Mouse (Mus musculus) adrenal gland, adult 18-20 months (tissue): ENCODE measurements around the gene Sctr. TPM values are rescaled to one million over a fixed set of nuclear protein-coding genes. Genes with fewer than 3 reads are reported as not detected.

Source experiments
- DNase-seq, 2 experiments: peaks; one replicate each; pipeline ENCODE4 v3.0.0; 2021 to 2022; ENCODE audit warnings: low spot score in 2 of 2
- total RNA-seq, 2 experiments: library from RNA; stranded (reverse); gene quantifications; 1 replicate in 1 of 2; 2 replicates in 1 of 2; pipeline ENCODE4 v1.2.3; 2021

Sctr gene
- total RNA-seq, 2 experiments from 2014 or later: 7.3 to 9.5 TPM

DNA sequence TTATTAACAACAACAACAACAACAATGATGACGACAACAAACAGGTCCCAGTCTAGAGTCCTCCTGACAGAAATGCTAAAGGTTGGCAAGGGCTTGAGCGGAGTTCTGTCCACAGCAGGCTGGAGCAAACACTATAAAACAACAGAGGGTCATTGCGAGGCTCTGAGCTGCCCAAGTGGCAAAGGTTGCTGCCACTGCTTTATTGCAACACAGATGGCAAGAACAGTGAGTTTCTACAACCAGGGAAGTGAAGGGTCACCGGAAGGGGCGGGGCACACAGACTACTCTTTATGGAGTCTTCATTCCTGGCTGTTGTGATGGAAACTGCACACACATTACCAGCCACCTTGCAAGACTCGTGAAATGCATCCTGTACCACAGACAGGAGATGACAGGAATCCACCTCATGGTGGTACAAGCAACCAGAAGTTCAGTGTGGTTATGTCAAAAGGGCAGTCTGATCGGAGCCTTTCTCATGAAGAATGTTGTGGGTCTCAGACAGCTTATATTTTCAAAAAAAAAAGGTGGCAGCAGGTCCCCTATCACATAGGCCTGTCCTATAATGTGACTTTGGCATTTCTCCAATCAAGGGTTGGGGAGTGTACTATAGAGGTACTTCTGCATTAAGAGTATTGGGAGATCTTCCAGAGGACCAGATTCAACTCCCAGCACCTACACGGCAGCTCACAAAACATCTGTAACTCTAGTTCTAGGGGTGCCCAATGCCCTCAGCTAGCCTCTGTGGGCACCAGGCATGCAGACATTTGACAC is 93.9 kb downstream of the Sctr start:
- no peak for DNase-seq

DNA sequence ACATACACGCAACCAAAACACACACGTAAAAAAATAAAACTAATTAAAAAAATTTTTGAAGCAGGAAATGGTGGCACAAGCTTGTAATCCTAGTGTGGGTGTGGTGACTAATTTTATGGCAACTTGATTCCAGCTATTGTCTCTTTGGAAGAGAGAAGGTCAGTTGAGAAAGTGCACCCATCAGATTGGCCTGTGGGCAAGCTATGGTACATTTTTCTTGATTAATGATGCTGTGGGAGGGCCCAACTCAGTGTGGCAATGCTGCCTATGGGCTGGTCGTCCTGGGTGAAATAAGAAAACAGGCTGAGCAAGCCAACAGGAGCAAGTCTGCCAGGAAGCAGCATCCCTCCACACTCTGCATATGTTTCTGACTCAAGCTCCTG is 94.5 kb downstream of the Sctr start:
- DNase-seq: no peak

DNA sequence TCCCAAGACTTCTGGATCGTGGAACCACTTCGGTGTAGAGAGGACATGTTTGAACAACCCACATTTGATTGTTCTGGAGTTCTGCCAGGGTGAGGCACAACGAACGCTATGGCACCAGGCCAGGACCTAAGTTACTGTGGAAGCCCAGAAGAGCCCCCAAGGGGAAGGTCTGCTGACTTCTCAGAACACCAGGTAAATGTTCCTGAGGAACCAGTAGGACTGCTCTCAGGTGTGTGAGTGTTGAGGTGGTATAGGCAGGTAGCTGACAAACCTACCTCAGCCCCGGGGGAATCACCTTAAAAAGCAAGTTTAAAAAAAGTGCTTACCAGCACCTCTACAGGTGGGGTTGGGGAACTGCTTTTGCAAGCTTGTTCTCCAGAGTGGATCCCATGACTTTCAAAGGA is 98.9 kb downstream of the Sctr start:
- no peak for DNase-seq

DNA sequence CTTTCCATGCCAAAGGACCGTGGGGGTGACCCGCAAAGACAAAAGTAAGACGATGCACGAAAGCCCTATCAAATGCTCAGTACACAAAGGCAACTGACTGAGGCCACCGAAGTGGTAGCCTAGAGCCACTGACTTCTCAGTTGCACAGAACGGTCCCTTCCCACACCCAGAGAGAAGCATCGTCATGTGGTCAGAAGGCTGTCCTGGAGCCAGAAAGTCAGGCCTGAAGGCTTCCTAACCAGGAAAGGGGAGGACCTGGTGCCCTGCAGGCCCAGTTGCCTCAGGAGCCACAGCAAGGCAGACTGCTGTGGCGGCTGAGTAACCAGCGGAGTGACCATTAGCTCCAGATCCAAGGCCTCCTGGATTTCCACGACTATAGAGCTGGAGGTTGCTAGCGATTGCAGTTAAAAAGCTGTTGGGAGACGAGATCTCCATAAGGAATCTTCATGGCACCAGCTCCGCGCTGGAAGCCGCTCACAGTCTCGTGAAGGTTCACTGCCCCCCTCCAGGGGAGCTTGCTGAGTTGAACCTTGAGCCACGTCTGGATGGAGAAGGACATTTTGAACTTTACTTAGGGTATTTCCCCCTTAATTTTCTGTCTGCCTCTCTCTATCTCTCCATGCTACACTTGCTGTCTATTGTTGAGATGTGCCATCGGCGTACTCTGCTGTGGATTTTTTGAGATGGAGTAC is 103.2 kb downstream of the Sctr start:
- DNase-seq: no peak

DNA sequence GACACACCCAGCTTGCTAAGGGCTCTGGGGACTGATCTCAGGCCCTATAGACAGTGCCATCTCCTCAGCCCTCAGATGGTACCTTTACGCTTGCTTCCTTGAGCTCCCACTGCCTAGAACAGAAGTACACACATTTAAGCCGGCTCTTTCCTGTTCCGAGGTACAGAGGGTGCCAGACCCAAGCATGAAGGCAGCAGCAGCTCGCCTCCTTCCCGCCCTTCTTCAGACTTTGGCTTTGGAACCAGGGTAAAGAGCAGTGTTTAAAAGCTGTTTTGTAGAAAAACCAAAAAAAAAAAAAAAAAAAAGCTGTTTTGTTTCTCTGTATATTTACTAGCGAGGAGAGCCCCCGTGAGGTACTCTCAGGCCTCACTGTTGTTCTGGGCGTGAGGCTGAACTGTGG is 105.1 kb downstream of the Sctr start:
- DNase-seq: no peak

DNA sequence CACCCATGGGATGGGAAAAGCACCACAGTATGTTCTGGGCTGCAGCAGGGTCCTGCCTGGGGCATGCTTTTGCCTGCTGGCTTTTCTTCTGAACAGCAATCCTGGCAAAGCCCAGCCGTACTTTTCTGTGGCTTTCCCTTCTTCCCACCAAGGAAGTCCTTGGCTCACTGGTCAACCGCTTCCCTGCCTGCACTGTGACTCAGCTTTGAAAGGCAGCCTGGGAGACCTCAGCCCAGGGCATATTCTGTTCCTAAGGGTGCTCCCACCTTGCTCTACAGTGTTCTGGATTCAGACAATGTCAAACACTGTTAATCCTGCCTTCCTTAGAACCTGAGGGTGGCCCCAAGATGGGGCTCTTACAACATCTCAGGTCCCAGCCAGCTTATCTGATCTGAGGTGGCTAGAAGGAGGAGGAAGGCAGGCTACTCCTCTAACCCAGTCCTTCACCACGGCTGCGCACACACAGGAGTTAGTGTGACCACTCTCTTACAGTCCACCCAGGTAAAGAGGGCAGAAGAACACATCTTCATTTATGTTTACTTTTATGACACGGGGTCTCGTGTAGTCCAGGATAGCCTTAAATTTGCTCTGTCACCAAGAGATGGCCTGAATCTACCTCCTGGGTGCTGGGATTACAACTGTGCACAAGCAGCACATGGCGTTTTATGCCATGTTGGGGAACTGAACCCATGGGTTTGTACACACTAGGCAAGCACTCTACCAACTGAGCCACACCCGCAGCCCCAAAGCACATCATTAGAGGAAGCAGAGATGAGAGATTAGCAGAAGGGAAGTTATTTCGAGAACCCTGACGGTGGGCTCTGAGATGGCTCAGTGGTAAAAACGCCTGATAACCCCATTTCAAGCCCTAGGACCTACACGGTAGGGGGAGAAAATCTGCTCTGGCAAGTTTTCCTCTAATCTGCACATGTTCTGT is 105.8 kb downstream of the Sctr start:
- no peak for DNase-seq

Other genes with a start within 250 kb of the Sctr start
- gene Ptpn4, start 169.3 kb upstream of the Sctr start, total RNA-seq: 10 to 100 TPM; 23.7 to 31.1 TPM
- gene Tmem177, start 93.7 kb upstream of the Sctr start, total RNA-seq: 1 to 10 TPM; 6.6 to 8.2 TPM
- gene Cfap221, start 9.7 kb upstream of the Sctr start, total RNA-seq: not detected
- 10 to 100 TPM in 1 of 2 experiments, 1 to 10 TPM in 1; 8.3 to 26.7 TPM for gene Tmem37, start 67.2 kb downstream of the Sctr start, total RNA-seq
- 1,000 to 10,000 TPM; 1,010 to 2,386 TPM for gene Dbi, start 114.2 kb downstream of the Sctr start, total RNA-seq
- 10 to 100 TPM in 1 of 2 experiments, 1 to 10 TPM in 1; 8.6 to 10.5 TPM for gene 3110009E18Rik, start 114.3 kb downstream of the Sctr start, total RNA-seq